Mouse (Mus musculus): ENCODE measurements around the gene Tmem151a.

Tmem151a gene

GRCm38 (mm10) chr19:5048138-5049056 lies 36.9 kb downstream of the Tmem151a start:
- DNase-seq (ENCODE audit: low spot score in 2 of 2): peak; percentile 75 to 81

- no peak for DNase-seq (ENCODE audit: low spot score in 2 of 2)
Measured at GRCm38 (mm10) chr19:5045531-5045930, 39.8 kb downstream of the Tmem151a start.

- DNase-seq (ENCODE audit: low spot score in 2 of 2): no peak
Measured at GRCm38 (mm10) chr19:5041588-5041987, 43.7 kb downstream of the Tmem151a start.

- DNase-seq (ENCODE audit: low spot score in 2 of 2): peak; percentile 96
Measured at GRCm38 (mm10) chr19:5040862-5041523, 44.3 kb downstream of the Tmem151a start, which contains the start of gene Brms1. TSS of gene Brms1 (plus strand) at chr19:5041354.

- DNase-seq (ENCODE audit: low spot score in 2 of 2): no peak
Measured at GRCm38 (mm10) chr19:5039301-5040114, 45.8 kb downstream of the Tmem151a start.

GRCm38 (mm10) chr19:5038709-5039156 lies 46.6 kb downstream of the Tmem151a start, which contains the start of the genes B4gat1 and AC124502.3:
TSS of gene B4gat1 (plus strand) at chr19:5038826.
TSS of gene AC124502.3 (plus strand) at chr19:5038891.
- peak; percentile 89 to 90 for DNase-seq (ENCODE audit: low spot score in 2 of 2)

- peak; percentile 91 to 94 for DNase-seq (ENCODE audit: low spot score in 2 of 2)
Measured at GRCm38 (mm10) chr19:5037678-5038571, 47.4 kb downstream of the Tmem151a start.

GRCm38 (mm10) chr19:5036577-5036976 lies 48.8 kb downstream of the Tmem151a start:
- no peak for DNase-seq (ENCODE audit: low spot score in 2 of 2)

- no peak for DNase-seq (ENCODE audit: low spot score in 2 of 2)
Measured at GRCm38 (mm10) chr19:5032686-5033085, 52.6 kb downstream of the Tmem151a start.

- no peak for DNase-seq (ENCODE audit: low spot score in 2 of 2)
Measured at GRCm38 (mm10) chr19:5026111-5026510, 59.2 kb downstream of the Tmem151a start.

GRCm38 (mm10) chr19:5023621-5024479 lies 61.5 kb downstream of the Tmem151a start, which contains the start of gene Slc29a2:
TSS of gene Slc29a2 (plus strand) at chr19:5023860.
- peak; percentile 90 to 93 for DNase-seq (ENCODE audit: low spot score in 2 of 2)

GRCm38 (mm10) chr19:5021416-5021815 lies 63.9 kb downstream of the Tmem151a start:
- no peak for DNase-seq (ENCODE audit: low spot score in 2 of 2)
